Mouse (Mus musculus) adrenal gland, adult 8-10 months (tissue): ENCODE results near the gene Zswim8. TPM values are rescaled to one million over a fixed set of nuclear protein-coding genes. Genes with fewer than 3 reads are reported as not detected.

Source experiments
- microRNA-seq, 2 experiments: library from miRNA; unstranded; fragments of <30 nt; microRNA quantifications; one replicate each; pipeline ENCODE4 v1.2.0; 2022
- total RNA-seq, 4 experiments: library from RNA; stranded (reverse); gene quantifications; 2 replicates each; pipeline ENCODE4 v1.2.4; 2022

Gene Zswim8
- total RNA-seq, 4 experiments from 2014 or later, result 111 to 197 (median 146) TPM

Small RNAs within 50 kb of the gene (microRNA-seq; reads per million reads assigned to microRNA genes)
- gene Mir6946, result 0.17 to 0.70 reads per million in 2 experiments

Other genes starting within 250 kb of the Zswim8 start
- 100 to 1,000 TPM; 118 to 129 (median 120) TPM for gene Anxa7, start 227.4 kb upstream of the Zswim8 start, total RNA-seq
- gene Mss51, start 210.7 kb upstream of the Zswim8 start, total RNA-seq, result 1 to 10 TPM in 2 of 4 experiments, under 1 TPM in 2; 0.52 to 2.1 (median 1.1) TPM
- 10 to 100 TPM; 66.2 to 94.4 (median 73.4) TPM for gene Ppp3cb, start 161.0 kb upstream of the Zswim8 start, total RNA-seq
- gene Usp54, start 66.5 kb upstream of the Zswim8 start, total RNA-seq, result 10 to 100 TPM; 18.3 to 22.1 (median 19.3) TPM
- 1 to 10 TPM in 1 of 4 experiments, not detected in 3; 1.2 TPM for gene Myoz1, start 51.0 kb upstream of the Zswim8 start, total RNA-seq
- under 1 TPM; 0.22 to 0.43 (median 0.41) TPM for gene Synpo2l, start 39.2 kb upstream of the Zswim8 start, total RNA-seq
- 100 to 1,000 TPM; 124 to 167 (median 150) TPM for gene Sec24c, start 33.2 kb upstream of the Zswim8 start, total RNA-seq
- 10 to 100 TPM; 18.7 to 22.5 (median 21.3) TPM for gene Fut11, start 12.6 kb upstream of the Zswim8 start, total RNA-seq
- gene Chchd1, start 4.5 kb upstream of the Zswim8 start, total RNA-seq, result 10 to 100 TPM; 59.4 to 79.8 (median 72.9) TPM
- gene Ndst2, start 27.0 kb downstream of the Zswim8 start, total RNA-seq, result 10 to 100 TPM; 27.7 to 51.1 (median 34.4) TPM
- gene Camk2g, start 86.5 kb downstream of the Zswim8 start, total RNA-seq, result 10 to 100 TPM; 63.3 to 74.9 (median 69.1) TPM
- gene Plau, start 129.1 kb downstream of the Zswim8 start, total RNA-seq, result 10 to 100 TPM; 22.1 to 48.3 (median 35.9) TPM
- 100 to 1,000 TPM in 2 of 4 experiments, 10 to 100 TPM in 2; 78.2 to 176 (median 131) TPM for gene Vcl, start 221.8 kb downstream of the Zswim8 start, total RNA-seq